Mouse (Mus musculus): Measurements from ENCODE around the gene Rnase12.

- TF ChIP-seq CTCF (IDR thresholded peaks at IDR 0.05; ENCODE audit: borderline replicate concordance, insufficient read depth, low read depth, low read length) (no peak), POLR2A (IDR thresholded peaks at IDR 0.05; ENCODE audit: borderline replicate concordance, insufficient read depth, low read length) (no peak)
Observed at GRCm38 (mm10) chr14:51008781-51009180, 48.7 kb downstream of the Rnase12 start.
